Mouse (Mus musculus) thymus, adult 2 months (tissue): ENCODE results near the gene Itga2b. TPM values are rescaled to one million over a fixed set of nuclear protein-coding genes. Genes with fewer than 3 reads are reported as not detected.

Experiments
- DNase-seq: peaks from one replicate; pipeline ENCODE4 v3.0.0; 2021
- H3K27ac ChIP-seq: fragments of 200-500 bp; 2 replicates; pipeline ENCODE4 v1.5.1; 2012; ENCODE audit warnings: low read length, control low read depth; ENCODE audit not compliant: control insufficient read depth, insufficient read depth
- H3K27me3 ChIP-seq: fragments of 200-500 bp; 2 replicates; pipeline ENCODE4 v1.6.1; 2012; ENCODE audit warnings: mild to moderate bottlenecking, low read length, moderate library complexity, mixed read lengths; ENCODE audit not compliant: control insufficient read depth, insufficient read depth
- H3K36me3 ChIP-seq: fragments of 200-500 bp; 2 replicates; pipeline ENCODE4 v1.6.1; 2012; ENCODE audit warnings: mild to moderate bottlenecking, low read length, moderate library complexity; ENCODE audit not compliant: control insufficient read depth, insufficient read depth
- H3K4me1 ChIP-seq: fragments of 200-500 bp; replicated peaks from 2 replicates; pipeline ENCODE4 v1.6.1; 2012; ENCODE audit warnings: low read length; ENCODE audit not compliant: control insufficient read depth, insufficient read depth
- H3K4me3 ChIP-seq: fragments of 200-500 bp; 2 replicates; pipeline ENCODE4 v1.5.1; 2012; ENCODE audit warnings: mild to moderate bottlenecking, low read length, control low read depth, moderate library complexity; ENCODE audit not compliant: control insufficient read depth, insufficient read depth
- CTCF ChIP-seq: fragments of 200-500 bp; IDR thresholded peaks from 2 replicates; pipeline ENCODE4 v1.5.1; 2012; ENCODE audit warnings: mild to moderate bottlenecking, control low read depth, low read length, moderate library complexity, borderline replicate concordance; ENCODE audit not compliant: control insufficient read depth, poor library complexity, insufficient read depth; ENCODE audit errors: extremely low read depth
- POLR2A ChIP-seq: fragments of 200-500 bp; IDR thresholded peaks from 2 replicates; pipeline ENCODE4 v1.6.1; 2012; ENCODE audit warnings: mild to moderate bottlenecking, low read length, control low read depth, moderate library complexity; ENCODE audit not compliant: control insufficient read depth, poor library complexity, insufficient read depth; ENCODE audit errors: extremely low read depth
- whole genome bisulfite sequencing: fragments of 180-500 bp; shearing (Covaris S2); methylation state at CpG from one replicate; pipeline ENCODE4 v1.1.7; 2018; 5-methylcytosine and 5-hydroxymethylcytosine counted together
- polyA plus RNA-seq: library from polyadenylated mRNA; depleted of rRNA; stranded (reverse); fragments of >200 nt; gene quantifications from 2 replicates; pipeline ENCODE4 v1.2.3, GENCODE M21; 2012

Gene Itga2b
- polyA plus RNA-seq, 1 experiment, result 4.0 TPM

GRCm38 (mm10) chr11:102408888-102409794 lies 60.8 kb downstream of the Itga2b start:
- Histone ChIP-seq H3K27ac (no peak overlapping the region), H3K4me3 (peak overlapping the region; percentile 60), H3K27me3 (no peaks in the 10 kb centered on the region), H3K4me1 (peaks cover 12% of the 10 kb centered on the region), H3K36me3 (no peaks in the 10 kb centered on the region)
- 54% methylated on average over 15 of the region's 15 CpGs for WGBS
- TF ChIP-seq POLR2A (no peak), CTCF (no peak)
- no peak for DNase-seq

- DNase-seq, result peak; percentile 92
- peak; percentile 65; the same call in 1 of the 2 replicates for TF ChIP-seq POLR2A
- TF ChIP-seq CTCF, result no peak
- WGBS, result under 1% methylated on average over 32 of the region's 32 CpGs
- Histone ChIP-seq H3K27ac (peak overlapping the region; percentile 55), H3K27me3 (no peaks in the 10 kb centered on the region), H3K4me3 (peak overlapping the region; percentile 60), H3K4me1 (peaks cover 12% of the 10 kb centered on the region), H3K36me3 (no peaks in the 10 kb centered on the region)
Observed at GRCm38 (mm10) chr11:102408344-102408876, 61.5 kb downstream of the Itga2b start.

- H3K4me1 ChIP-seq, result peaks cover 12% of the 10 kb centered on the region
- H3K4me3 ChIP-seq, result peak within 1 kb of the TSS; percentile 60
- H3K36me3 ChIP-seq, result no peaks in the 10 kb centered on the region
- no peak for TF ChIP-seq POLR2A
- no peak for TF ChIP-seq CTCF
- 1% methylated on average over 19 of the region's 19 CpGs for WGBS
- H3K27ac ChIP-seq, result peak within 1 kb of the TSS; percentile 55
- no peaks in the 10 kb centered on the region for H3K27me3 ChIP-seq
- DNase-seq, result no peak
Observed at GRCm38 (mm10) chr11:102407834-102408215, 62.1 kb downstream of the Itga2b start, which contains the start of gene Slc25a39. Gene Slc25a39, minus strand, starts transcription at chr11:102407946.

GRCm38 (mm10) chr11:102406900-102407833 lies 62.8 kb downstream of the Itga2b start:
- peak overlapping the region; percentile 55 for H3K27ac ChIP-seq
- no peaks in the 10 kb centered on the region for H3K36me3 ChIP-seq
- peak overlapping the region; percentile 60 for H3K4me3 ChIP-seq
- TF ChIP-seq CTCF (peak; percentile 44; the same call in 1 of the 2 replicates), POLR2A (0 out of 2 replicates have a peak, but pooled peaks have one; percentile 11)
- no peaks in the 10 kb centered on the region for H3K27me3 ChIP-seq
- H3K4me1 ChIP-seq, result peaks cover 12% of the 10 kb centered on the region
- WGBS, result under 1% methylated on average over 85 of the region's 85 CpGs
- DNase-seq, result peak; percentile 92

- H3K27ac ChIP-seq, result no peak overlapping the region
- no peaks in the 10 kb centered on the region for H3K36me3 ChIP-seq
- H3K27me3 ChIP-seq, result no peaks in the 10 kb centered on the region
- no peak for DNase-seq
- 52% methylated on average over 3 of the region's 3 CpGs for WGBS
- TF ChIP-seq POLR2A (no peak), CTCF (no peak)
- peaks cover 12% of the 10 kb centered on the region for H3K4me1 ChIP-seq
- no peak overlapping the region; the same call in 1 of the 2 replicates for H3K4me3 ChIP-seq
Observed at GRCm38 (mm10) chr11:102406401-102406800, 63.5 kb downstream of the Itga2b start.
